Mouse (Mus musculus) bone marrow macrophage, adult 2 months (primary cell): ENCODE measurements around the gene Rbms2. TPM values are rescaled to one million over a fixed set of nuclear protein-coding genes. Genes with fewer than 3 reads are reported as not detected.
A peak's percentile ranks its signal among the peaks of the same experiment; 100 is the strongest.
"Not testable (repeated sequence)": the region's sequence is repeated elsewhere in the genome, so short reads cannot be mapped to it uniquely, and the experiment has no call there.

Experiments
- H3K27ac ChIP-seq: 2 replicates; pipeline ENCODE4 v1.5.1; 2012; ENCODE audit warnings: low read depth, low read length; ENCODE audit not compliant: insufficient read depth
- H3K4me1 ChIP-seq: 2 replicates; pipeline ENCODE4 v1.6.1; 2012; ENCODE audit warnings: low read length; ENCODE audit not compliant: control insufficient read depth, insufficient read depth
- H3K4me3 ChIP-seq: 2 replicates; pipeline ENCODE4 v1.5.1; 2012; ENCODE audit warnings: mild to moderate bottlenecking, low read length, moderate library complexity; ENCODE audit not compliant: insufficient read depth
- CTCF ChIP-seq: IDR thresholded peaks from 2 replicates; pipeline ENCODE4 v1.5.1; 2012; ENCODE audit warnings: low read depth, mild to moderate bottlenecking, low read length, moderate library complexity
- POLR2A ChIP-seq: IDR thresholded peaks from 2 replicates; pipeline ENCODE4 v1.6.1; 2012; ENCODE audit warnings: mild to moderate bottlenecking, low read depth, low read length, borderline replicate concordance
- polyA plus RNA-seq: library from polyadenylated mRNA; stranded (reverse); fragments of >200 nt; gene quantifications from 2 replicates; pipeline ENCODE4 v1.2.4, GENCODE M21; 2012; ENCODE audit not compliant: missing spikeins, insufficient read depth, insufficient read length

Gene Rbms2
- polyA plus RNA-seq, 1 experiment: 39.8 TPM

DNA sequence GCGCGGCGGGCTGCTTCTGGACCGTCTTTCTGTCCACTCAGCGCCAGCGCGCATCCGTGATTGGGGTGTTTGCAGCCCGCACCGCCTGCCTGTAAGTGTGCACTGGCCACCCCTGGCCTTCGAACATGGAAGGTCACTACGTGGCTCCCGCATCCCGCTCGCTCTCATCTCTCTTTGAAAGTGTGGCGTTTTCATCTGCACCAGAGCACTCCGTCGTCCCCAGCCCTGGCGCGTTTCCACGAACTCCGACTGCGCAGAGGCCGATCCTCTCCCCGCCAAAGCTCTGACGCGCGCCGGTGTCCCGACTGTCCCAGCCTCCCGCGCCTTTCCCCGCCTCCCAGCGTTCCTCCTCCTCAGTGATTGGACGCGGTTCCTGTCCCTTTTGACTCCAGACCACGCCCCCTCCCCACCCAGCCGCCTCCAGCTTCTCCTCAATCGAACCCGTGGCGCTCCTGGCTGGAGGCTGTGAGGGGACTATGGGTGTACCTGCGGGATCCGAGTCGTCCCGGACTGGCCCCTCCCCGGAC lies 14.0 kb upstream of the Rbms2 start, which contains the start of gene Gls2:
Gls2 (plus strand) TSS at position 434 of the 527 bp plus-strand sequence.
- no peak for TF ChIP-seq CTCF

DNA sequence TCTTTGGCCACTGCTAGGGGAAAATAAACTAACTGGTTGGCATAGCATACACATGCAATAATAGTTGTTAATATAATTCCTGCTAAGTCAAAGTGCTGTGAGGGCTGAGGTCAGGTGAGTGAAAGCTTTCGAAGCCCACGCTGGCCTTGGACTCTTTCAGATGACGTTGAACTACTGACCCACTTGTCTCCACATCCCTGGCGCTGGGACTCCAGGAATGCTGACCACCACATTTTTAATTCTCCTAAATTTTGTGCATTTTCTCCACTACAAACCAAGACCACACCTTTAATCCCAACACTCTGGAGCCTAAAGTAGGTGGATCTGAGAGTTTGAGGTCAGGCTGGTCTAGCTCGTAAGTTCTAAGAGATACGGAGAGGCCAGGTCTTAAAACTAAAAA lies 13.0 kb upstream of the Rbms2 start:
- TF ChIP-seq POLR2A (no peak), CTCF (no peak)
- H3K27ac ChIP-seq: no peak overlapping the region
- no peak overlapping the region for H3K4me3 ChIP-seq
- no peaks in the 10 kb centered on the region for H3K4me1 ChIP-seq

More for the DNA sequence above, 14.0 kb upstream of the Rbms2 start, which contains the start of gene Gls2:
- Histone ChIP-seq H3K4me3 (peak within 1 kb of the TSS; percentile 93), H3K27ac (no peak within 1 kb of the TSS), H3K4me1 (no peaks in the 10 kb centered on the region)

DNA sequence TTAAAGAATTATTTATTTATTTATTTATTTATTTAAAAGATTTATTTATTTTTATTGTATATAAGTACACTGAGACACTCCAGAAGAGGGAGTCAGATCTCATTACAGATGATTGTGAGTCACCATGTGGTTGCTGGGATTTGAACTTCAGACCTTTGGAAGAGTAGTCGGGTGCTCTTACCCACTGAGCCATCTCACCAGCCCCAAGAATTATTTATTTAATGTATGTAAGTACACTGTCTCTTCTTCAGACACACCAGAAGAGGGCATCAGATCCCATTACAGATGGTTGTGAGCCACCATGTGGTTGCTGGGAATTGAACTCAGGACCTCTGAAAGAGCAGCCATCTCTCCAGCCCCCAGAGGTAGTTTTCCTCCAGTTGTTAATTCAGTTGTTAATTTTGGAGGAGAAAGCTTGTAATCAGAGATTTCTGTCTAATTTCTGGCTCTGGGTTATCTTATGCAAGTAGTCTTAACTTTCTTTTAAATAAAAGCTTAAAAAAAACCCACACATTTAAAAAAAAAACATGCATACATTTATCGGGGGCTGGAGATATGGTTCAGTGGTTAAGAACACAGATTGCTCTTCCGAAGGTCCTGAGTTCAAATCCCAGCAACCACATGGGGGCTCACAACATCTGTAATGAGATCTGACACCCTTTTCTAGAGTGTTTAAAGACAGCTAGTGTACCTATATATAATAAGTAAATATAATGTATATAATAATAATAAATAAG lies 12.1 kb upstream of the Rbms2 start:
- H3K4me1 ChIP-seq, H3K4me3 ChIP-seq, H3K27ac ChIP-seq: not testable (repeated sequence)

DNA sequence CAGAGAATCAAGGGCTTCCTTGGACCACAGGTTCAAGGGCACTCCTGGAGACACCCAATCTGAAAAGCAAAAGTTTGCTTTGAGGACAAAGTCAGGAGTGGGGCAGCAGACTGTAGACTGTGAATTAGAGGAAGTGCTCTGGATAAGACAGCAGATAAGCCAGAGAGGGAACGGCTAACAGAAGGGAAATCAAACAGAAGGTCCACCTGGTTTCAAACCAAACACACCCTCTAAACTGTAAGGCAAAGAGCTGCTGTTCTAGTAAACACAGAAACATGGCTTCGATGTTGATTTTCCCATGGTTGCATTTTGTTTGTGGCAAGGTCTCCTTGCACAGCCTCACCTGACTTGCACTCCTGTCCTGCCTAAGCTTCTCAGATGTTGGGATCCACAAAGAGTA lies 11.4 kb upstream of the Rbms2 start:
- no peak for TF ChIP-seq POLR2A
- no peak for TF ChIP-seq CTCF
- Histone ChIP-seq H3K4me3 (no peak overlapping the region), H3K4me1 (no peaks in the 10 kb centered on the region), H3K27ac (no peak overlapping the region)

DNA sequence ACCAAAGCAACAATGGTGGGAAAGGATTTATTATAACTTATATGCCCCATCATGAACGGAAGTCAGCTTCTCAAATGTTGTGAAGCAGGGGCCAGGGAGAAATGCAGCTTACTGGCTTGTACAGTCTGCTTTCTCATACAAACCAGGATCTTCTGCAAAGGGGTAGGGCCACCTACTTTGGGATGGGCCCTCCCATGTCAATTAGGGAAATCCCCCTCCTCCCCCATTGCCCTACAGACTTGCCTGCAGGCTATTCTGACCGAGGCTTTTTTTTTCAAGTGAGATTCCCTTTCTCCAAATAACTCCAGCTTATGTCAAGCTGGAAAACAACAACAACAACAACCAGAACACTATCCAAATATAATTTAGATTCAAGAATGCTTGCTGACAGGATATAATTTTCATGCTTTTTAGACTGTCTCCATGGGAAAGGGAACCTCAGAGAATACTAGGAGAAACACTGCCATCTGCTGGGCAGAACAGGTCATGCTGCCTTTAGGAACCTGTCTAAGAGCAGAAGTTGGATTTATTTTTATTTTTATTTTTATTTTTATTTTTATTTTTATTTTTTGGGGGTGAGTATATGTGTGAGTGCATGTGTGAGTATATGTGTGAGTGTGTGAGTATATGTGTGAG lies 8.3 kb upstream of the Rbms2 start:
- H3K4me3 ChIP-seq: no peak overlapping the region
- H3K4me1 ChIP-seq: no peaks in the 10 kb centered on the region
- no peak overlapping the region for H3K27ac ChIP-seq
- TF ChIP-seq POLR2A (no peak), CTCF (no peak)

DNA sequence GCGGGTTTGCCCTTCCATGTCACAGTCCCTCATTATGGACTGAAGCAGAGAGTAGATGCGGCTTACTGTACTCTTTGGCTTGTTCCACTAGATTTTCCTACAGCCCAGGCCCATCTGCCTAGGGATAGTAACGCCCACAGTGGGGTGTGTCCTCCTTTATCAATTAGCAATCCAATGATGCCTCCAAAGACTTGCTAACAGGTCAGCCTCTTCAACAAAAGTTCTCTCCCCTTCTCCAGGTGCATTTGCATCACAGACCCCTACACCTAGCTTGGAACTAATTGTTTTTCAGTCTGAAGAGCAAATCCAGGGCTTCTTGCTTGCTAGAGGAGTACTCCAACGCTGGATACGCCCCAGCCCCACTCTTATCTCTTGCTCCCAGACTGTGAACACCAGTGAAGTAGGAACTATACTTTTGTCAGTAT lies 7.1 kb upstream of the Rbms2 start:
- no peak overlapping the region for H3K27ac ChIP-seq
- no peaks in the 10 kb centered on the region for H3K4me1 ChIP-seq
- TF ChIP-seq POLR2A (no peak), CTCF (no peak)
- no peak overlapping the region for H3K4me3 ChIP-seq

DNA sequence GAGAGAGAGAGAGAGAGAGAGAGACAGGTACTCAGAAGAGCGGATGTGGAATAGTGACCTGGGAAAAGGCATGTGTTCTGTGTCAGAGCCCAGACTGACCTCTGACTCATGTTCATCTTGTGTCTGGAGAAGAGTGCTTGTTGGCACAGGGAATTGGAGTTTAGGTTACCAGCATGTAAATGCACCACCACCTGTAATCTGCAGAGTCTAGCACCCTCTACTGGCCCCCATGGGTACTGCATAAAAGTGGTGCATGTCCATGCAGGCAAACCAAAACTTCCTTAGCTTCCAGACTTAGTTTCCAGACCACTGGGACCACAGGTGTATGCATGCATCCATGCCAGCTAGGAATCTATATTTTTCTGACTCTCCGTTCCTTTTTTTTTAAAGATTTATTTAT lies 5.9 kb upstream of the Rbms2 start:
- Histone ChIP-seq H3K27ac (no peak overlapping the region), H3K4me1 (no peaks in the 10 kb centered on the region), H3K4me3 (no peak overlapping the region)
- TF ChIP-seq CTCF (peak; percentile 71), POLR2A (no peak)

DNA sequence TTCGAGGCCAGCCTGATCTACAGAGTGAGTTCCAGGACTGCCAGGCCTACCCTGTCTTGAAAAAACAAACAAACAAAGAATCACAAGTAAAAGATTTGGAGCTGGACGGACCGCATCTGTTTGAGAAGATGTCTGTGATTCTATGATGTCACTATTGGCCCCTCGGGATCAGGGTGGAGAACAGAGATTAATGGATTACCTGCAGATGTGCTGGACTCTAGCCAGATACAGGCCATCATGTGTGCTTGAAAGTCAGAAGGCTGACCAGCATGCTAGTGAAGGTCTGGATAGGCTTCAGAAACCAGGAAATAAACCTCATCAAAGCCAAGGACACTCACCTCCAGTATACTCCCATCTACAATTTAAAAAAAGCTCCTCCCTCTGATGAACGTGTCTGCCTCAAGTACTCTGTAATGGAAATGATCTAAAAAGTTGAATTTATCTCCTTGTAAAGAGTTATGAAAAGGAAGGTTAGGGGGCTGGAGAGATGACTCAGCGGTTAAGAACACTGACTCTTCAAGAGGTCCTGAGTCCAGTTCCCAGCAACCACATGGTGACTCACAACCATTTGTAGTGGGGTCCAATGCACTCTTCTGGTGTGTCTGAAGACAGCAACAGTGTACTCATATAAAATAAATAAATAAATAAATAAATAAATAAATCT lies 5.3 kb upstream of the Rbms2 start:
- no peak for TF ChIP-seq CTCF
- TF ChIP-seq POLR2A: no peak
- no peak overlapping the region for H3K27ac ChIP-seq
- H3K4me1 ChIP-seq: no peaks in the 10 kb centered on the region
- no peak overlapping the region for H3K4me3 ChIP-seq

DNA sequence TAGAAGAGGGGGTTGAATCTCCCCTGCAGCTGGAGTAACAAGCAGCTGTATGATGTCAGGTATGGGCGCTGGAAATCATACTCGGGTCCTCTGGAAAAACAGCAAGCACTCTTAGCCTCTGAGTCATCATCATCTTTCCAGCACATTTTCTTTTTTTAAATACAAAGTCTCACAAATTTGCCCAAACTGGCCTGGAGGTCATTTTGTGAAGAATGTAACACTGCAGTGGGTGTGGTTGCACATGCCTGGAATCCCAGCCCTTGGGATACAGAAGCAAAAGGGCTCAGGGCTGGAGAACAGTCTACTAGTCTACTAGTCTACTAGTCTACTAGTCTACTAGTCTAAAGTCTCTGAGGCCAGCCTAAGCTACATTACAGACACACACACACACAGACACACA lies 4.2 kb upstream of the Rbms2 start:
- no peak for TF ChIP-seq POLR2A
- TF ChIP-seq CTCF: no peak
- Histone ChIP-seq H3K4me3 (no peak overlapping the region), H3K27ac (no peak overlapping the region), H3K4me1 (no peaks in the 10 kb centered on the region)

DNA sequence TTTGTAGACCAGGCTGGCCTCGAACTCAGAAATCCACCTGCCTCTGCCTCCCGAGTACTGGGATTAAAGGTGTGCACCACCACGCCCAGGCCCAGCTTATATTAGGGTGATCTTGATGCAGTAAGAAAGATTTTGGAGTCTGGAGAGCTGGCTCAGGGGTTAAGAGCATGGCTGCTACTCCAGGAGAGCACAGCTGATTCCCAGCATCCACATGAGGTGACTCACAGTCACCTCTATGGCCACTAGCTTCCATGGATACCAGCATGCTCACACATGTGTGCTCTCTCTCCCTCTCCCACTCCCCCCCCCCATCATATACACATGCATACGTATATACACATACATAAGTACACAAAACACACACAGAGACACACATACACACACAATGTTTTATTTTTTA lies 2.8 kb downstream of the Rbms2 start:
- TF ChIP-seq CTCF (no peak), POLR2A (no peak)
- no peak overlapping the region for H3K4me3 ChIP-seq
- peaks cover 7% of the 10 kb centered on the region for H3K4me1 ChIP-seq
- no peak overlapping the region for H3K27ac ChIP-seq
